Mouse (Mus musculus): Measurements from ENCODE around the gene Fam178b. TPM values are rescaled to one million over a fixed set of nuclear protein-coding genes. Genes with fewer than 3 reads are reported as not detected.
"Not testable (repeated sequence)": the region's sequence is repeated elsewhere in the genome, so short reads cannot be mapped to it uniquely, and the experiment has no call there.

The Fam178b gene
- polyA plus RNA-seq, 1 experiment = not detected

- TF ChIP-seq GATA1 (IDR thresholded peaks at IDR 0.05; ENCODE audit: low read length) = no peak
Observed at GRCm38 (mm10) chr1:36538727-36539126, 144.3 kb downstream of the Fam178b start.

GRCm38 (mm10) chr1:36536783-36537182 is 146.2 kb downstream of the Fam178b start, which contains the start of gene Ankrd23:
TSS of gene Ankrd23 (minus strand) at chr1:36536883.
- TF ChIP-seq GATA1 (IDR thresholded peaks at IDR 0.05; ENCODE audit: low read length) = not testable (repeated sequence)

GRCm38 (mm10) chr1:36536397-36536728 is 146.6 kb downstream of the Fam178b start:
- no peak for TF ChIP-seq GATA1 (IDR thresholded peaks at IDR 0.05; ENCODE audit: low read length)

GRCm38 (mm10) chr1:36535477-36536396 is 147.2 kb downstream of the Fam178b start:
- TF ChIP-seq GATA1 (IDR thresholded peaks at IDR 0.05; ENCODE audit: low read length) = no peak

- TF ChIP-seq GATA1 (IDR thresholded peaks at IDR 0.05; ENCODE audit: low read length) = no peak
Observed at GRCm38 (mm10) chr1:36534595-36535058, 148.4 kb downstream of the Fam178b start.

- no peak for TF ChIP-seq GATA1 (IDR thresholded peaks at IDR 0.05; ENCODE audit: low read length)
Observed at GRCm38 (mm10) chr1:36533546-36533945, 149.4 kb downstream of the Fam178b start.

GRCm38 (mm10) chr1:36531461-36531860 is 151.5 kb downstream of the Fam178b start:
- no peak for TF ChIP-seq GATA1 (IDR thresholded peaks at IDR 0.05; ENCODE audit: low read length)

GRCm38 (mm10) chr1:36530962-36531361 is 152.0 kb downstream of the Fam178b start:
- TF ChIP-seq GATA1 (IDR thresholded peaks at IDR 0.05; ENCODE audit: low read length) = no peak

- TF ChIP-seq GATA1 (IDR thresholded peaks at IDR 0.05; ENCODE audit: low read length) = no peak
Observed at GRCm38 (mm10) chr1:36530485-36530884, 152.5 kb downstream of the Fam178b start.

GRCm38 (mm10) chr1:36529875-36530274 is 153.1 kb downstream of the Fam178b start:
- no peak for TF ChIP-seq GATA1 (IDR thresholded peaks at IDR 0.05; ENCODE audit: low read length)

GRCm38 (mm10) chr1:36529274-36529673 is 153.7 kb downstream of the Fam178b start:
- TF ChIP-seq GATA1 (IDR thresholded peaks at IDR 0.05; ENCODE audit: low read length) = no peak

GRCm38 (mm10) chr1:36528351-36528750 is 154.6 kb downstream of the Fam178b start:
- TF ChIP-seq GATA1 (IDR thresholded peaks at IDR 0.05; ENCODE audit: low read length) = no peak

- no peak for TF ChIP-seq GATA1 (IDR thresholded peaks at IDR 0.05; ENCODE audit: low read length)
Observed at GRCm38 (mm10) chr1:36526903-36527302, 156.1 kb downstream of the Fam178b start.

GRCm38 (mm10) chr1:36525774-36526173 is 157.2 kb downstream of the Fam178b start:
- no peak for TF ChIP-seq GATA1 (IDR thresholded peaks at IDR 0.05; ENCODE audit: low read length)

- TF ChIP-seq GATA1 (IDR thresholded peaks at IDR 0.05; ENCODE audit: low read length) = no peak
Observed at GRCm38 (mm10) chr1:36524058-36524457, 158.9 kb downstream of the Fam178b start.

- TF ChIP-seq GATA1 (IDR thresholded peaks at IDR 0.05; ENCODE audit: low read length) = no peak
Observed at GRCm38 (mm10) chr1:36523332-36524013, 159.5 kb downstream of the Fam178b start.

Data from G1E-ER4 (cell line).